Mouse (Mus musculus): Measurements from ENCODE around the gene Chpf.

The Chpf gene

GRCm38 (mm10) chr1:75498897-75499296 lies 19.8 kb upstream of the Chpf start:
- no peak for DNase-seq

- DNase-seq = no peak
Observed at GRCm38 (mm10) chr1:75494878-75495548, 15.9 kb upstream of the Chpf start.

GRCm38 (mm10) chr1:75492579-75493170 lies 13.6 kb upstream of the Chpf start:
- no peak for DNase-seq

- no peak for DNase-seq
Observed at GRCm38 (mm10) chr1:75490785-75491551, 11.9 kb upstream of the Chpf start.

- DNase-seq = peak; percentile 68
Observed at GRCm38 (mm10) chr1:75487405-75488161, 8.5 kb upstream of the Chpf start.

GRCm38 (mm10) chr1:75487040-75487404 lies 7.9 kb upstream of the Chpf start:
- DNase-seq = no peak

GRCm38 (mm10) chr1:75486561-75486960 lies 7.5 kb upstream of the Chpf start:
- DNase-seq = no peak

GRCm38 (mm10) chr1:75480735-75481134 lies 1.6 kb upstream of the Chpf start:
- no peak for DNase-seq

- no peak for DNase-seq
Observed at GRCm38 (mm10) chr1:75480036-75480435, 929 bp upstream of the Chpf start.

- DNase-seq = no peak
Observed at GRCm38 (mm10) chr1:75479635-75479989, 505 bp upstream of the Chpf start.

- DNase-seq = no peak
Observed at GRCm38 (mm10) chr1:75478497-75478896, 610 bp downstream of the Chpf start.

GRCm38 (mm10) chr1:75477966-75478290 lies 1.2 kb downstream of the Chpf start:
- no peak for DNase-seq

GRCm38 (mm10) chr1:75477264-75477965 lies 1.7 kb downstream of the Chpf start:
- peak; percentile 85 for DNase-seq

- DNase-seq = no peak
Observed at GRCm38 (mm10) chr1:75476441-75476840, 2.7 kb downstream of the Chpf start.

- no peak for DNase-seq
Observed at GRCm38 (mm10) chr1:75469287-75469825, 9.8 kb downstream of the Chpf start.

GRCm38 (mm10) chr1:75467215-75467927 lies 11.7 kb downstream of the Chpf start:
- DNase-seq = peak; percentile 81

- DNase-seq = no peak
Observed at GRCm38 (mm10) chr1:75463652-75464204, 15.4 kb downstream of the Chpf start.

- no peak for DNase-seq
Observed at GRCm38 (mm10) chr1:75462636-75463035, 16.5 kb downstream of the Chpf start.

GRCm38 (mm10) chr1:75460297-75460696 lies 18.8 kb downstream of the Chpf start:
- DNase-seq = no peak

GRCm38 (mm10) chr1:75458789-75459684 lies 20.1 kb downstream of the Chpf start:
- DNase-seq = peak; percentile 82
